ENCODE assay signal across 8 mouse cellular contexts in genomic region chr13:38625492-38626228, GRCm38 (mm10). TPM values are rescaled to one million over a fixed set of nuclear protein-coding genes. Genes with fewer than 3 reads are reported as not detected.
A peak's percentile ranks its signal among the peaks of the same experiment; 100 is the strongest.
DNase-seq lines count a peak whose midpoint lies in the region; ATAC-seq lines count a peak whose summit lies in the region.

No protein-coding gene starts in this region.

- no peak for ATAC-seq in CD4-positive, CD25-positive, alpha-beta regulatory T cell, adult 4 months
- no peak for ATAC-seq in limb, embryonic 11.5 days (ENCODE audit: insufficient number of reproducible peaks, low FRiP score, low TSS enrichment, low read depth)

- no peaks in the 10 kb centered on the region for H3K27me3 ChIP-seq in limb, embryonic 11.5 days (ENCODE audit: control insufficient read depth, insufficient read depth, low read length)
- no peaks in the 10 kb centered on the region for H3K27me3 ChIP-seq in limb, embryonic 10.5 days (ENCODE audit: low read depth, poor library complexity, severe bottlenecking)

- no peak overlapping the region for H3K27ac ChIP-seq in limb, embryonic 11.5 days (replicated peaks; ENCODE audit: low read depth, low read length)
- no peak overlapping the region for H3K27ac ChIP-seq in limb, embryonic 10.5 days

- H3K9me3 ChIP-seq in limb, embryonic 11.5 days (ENCODE audit: control insufficient read depth, low read length) = no peaks in the 10 kb centered on the region
- no peaks in the 10 kb centered on the region for H3K9me3 ChIP-seq in limb, embryonic 10.5 days (replicated peaks)

- no peaks in the 10 kb centered on the region for H3K4me1 ChIP-seq in limb, embryonic 11.5 days (ENCODE audit: control insufficient read depth, insufficient read depth, low read length)
- H3K4me1 ChIP-seq in limb, embryonic 10.5 days = no peaks in the 10 kb centered on the region

- peak; percentile 17 for DNase-seq in CD4-positive, CD25-positive, alpha-beta regulatory T cell, adult 2 months (ENCODE audit: low read depth, low spot score)
- DNase-seq in limb, embryonic 11.5 days (ENCODE audit: low spot score) = peak; percentile 34
- no peak for DNase-seq in limb, embryonic 10.5 days (ENCODE audit: low spot score)
- DNase-seq in embryo, embryonic 10 days (ENCODE audit: low spot score) = peak; percentile 60
- DNase-seq in kidney, postnatal 14 days = peak; percentile 44
- DNase-seq in retina, embryonic 14.5 days (ENCODE audit: low spot score) = peak; percentile 59
- DNase-seq in ovary, postnatal 14 days (ENCODE audit: low spot score) = no peak

- 29% methylated on average over 5 of the region's 5 CpGs for WGBS in limb, embryonic 11.5 days
- 30% methylated on average over 5 of the region's 5 CpGs for WGBS in limb, embryonic 10.5 days

- H3K9ac ChIP-seq in limb, embryonic 11.5 days (ENCODE audit: low read length) = no peak overlapping the region

- H3K4me3 ChIP-seq in limb, embryonic 11.5 days (ENCODE audit: low read depth, low read length) = no peak overlapping the region
- H3K4me3 ChIP-seq in limb, embryonic 10.5 days = no peak overlapping the region

- H3K4me2 ChIP-seq in limb, embryonic 11.5 days (ENCODE audit: low read depth, severe bottlenecking) = no peak overlapping the region

- no peaks in the 10 kb centered on the region; the same call in 1 of the 2 replicates for H3K36me3 ChIP-seq in limb, embryonic 11.5 days (ENCODE audit: control insufficient read depth, insufficient read depth, low read length)
- H3K36me3 ChIP-seq in limb, embryonic 10.5 days = peaks cover 15% of the 10 kb centered on the region; the same call in 1 of the 2 replicates

RNA-seq across cellular contexts. Expression of gene Bloc1s5, which starts 9.2 kb away (rescaled TPM):
- 1 to 10 TPM; 7.8 to 9.4 TPM for polyA plus RNA-seq in CD4-positive, CD25-positive, alpha-beta regulatory T cell, adult 4 months (2017; shearing (Covaris generic))
- 21.3 and 26.0 TPM in 2 replicates for polyA plus RNA-seq in limb, embryonic 11.5 days (2014; fragmentation: Nextera tagmentation; extraction: Ambion mirVana)
- 20.7 and 23.5 TPM in 2 replicates for polyA plus RNA-seq in limb, embryonic 10.5 days (2016; fragmentation: Nextera tagmentation; extraction: Ambion mirVana)

RNA-seq across cellular contexts. Expression of gene Eef1e1, which starts 33.2 kb away (rescaled TPM):
- polyA plus RNA-seq in CD4-positive, CD25-positive, alpha-beta regulatory T cell, adult 4 months (2017; shearing (Covaris generic)) = 10 to 100 TPM; 40.4 to 47.1 TPM
- polyA plus RNA-seq in limb, embryonic 11.5 days (2014; fragmentation: Nextera tagmentation; extraction: Ambion mirVana) = 48.4 and 49.6 TPM in 2 replicates
- 59.0 and 71.6 TPM in 2 replicates for polyA plus RNA-seq in limb, embryonic 10.5 days (2016; fragmentation: Nextera tagmentation; extraction: Ambion mirVana)

Comparison
In these comparisons a context has a peak if more than half of its experiments do, and no peak if none do; other contexts are left out.
1. DNase-seq: peak in CD4-positive, CD25-positive, alpha-beta regulatory T cell, adult 2 months (single experiment), limb, embryonic 11.5 days (single experiment), embryo, embryonic 10 days (single experiment), kidney, postnatal 14 days (single experiment) and retina, embryonic 14.5 days (single experiment); none in limb, embryonic 10.5 days (single experiment) and ovary, postnatal 14 days (single experiment).